Mouse (Mus musculus) lung, postnatal 0 days (tissue): ENCODE data around the gene Crebrf.

Experiments used
- CTCF ChIP-seq: IDR thresholded peaks from 2 replicates; pipeline ENCODE4 v1.5.1; 2016; ENCODE audit warnings: antibody characterized with exemption, mild to moderate bottlenecking
- EP300 ChIP-seq: IDR thresholded peaks from 2 replicates; pipeline ENCODE4 v1.6.1; 2016; ENCODE audit warnings: antibody characterized with exemption, mild to moderate bottlenecking, control low read depth

DNA sequence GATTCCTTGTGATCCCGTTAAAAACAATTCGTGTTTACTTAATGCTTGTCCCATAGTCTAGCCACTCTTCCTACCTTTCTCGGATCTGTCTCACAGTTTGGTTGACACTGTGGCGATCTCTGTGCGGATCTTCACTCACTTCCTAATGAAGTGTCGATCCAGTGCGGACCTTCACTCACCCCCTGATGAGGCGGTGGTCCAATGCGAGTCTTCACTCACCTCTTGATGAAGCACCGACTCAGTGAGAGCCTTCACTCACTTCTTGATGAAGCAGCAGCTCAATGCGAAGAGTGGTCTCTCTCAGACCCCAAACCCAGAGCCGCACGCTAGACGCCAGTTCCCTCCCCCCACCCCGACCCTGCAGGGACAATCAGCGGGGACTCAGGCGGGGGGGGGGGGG is 110.7 kb downstream of the Crebrf start:
- TF ChIP-seq CTCF, result no peak
- no peak for TF ChIP-seq EP300
